Comparison of ENCODE assay signal across 37 mouse cellular contexts in the genomic region with DNA sequence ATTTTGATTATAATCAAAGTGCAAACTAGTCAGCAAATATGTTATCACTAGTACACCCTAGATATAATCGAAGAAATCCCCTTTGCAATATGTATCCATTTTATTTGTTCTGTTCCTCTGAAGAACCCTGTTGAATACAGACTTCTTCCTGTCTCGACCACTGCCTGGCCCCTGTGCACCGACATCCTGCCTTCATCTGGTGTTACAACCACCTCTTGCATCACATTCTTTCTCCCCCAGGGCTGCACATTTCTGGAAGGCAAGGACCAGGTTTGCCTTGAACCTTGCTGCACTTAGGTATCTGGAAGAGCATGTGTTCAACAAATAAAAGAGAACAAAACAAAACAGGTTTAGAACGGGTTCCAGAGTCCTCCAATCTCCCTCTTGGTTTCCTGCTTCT. TPM values are rescaled to one million over a fixed set of nuclear protein-coding genes. Genes with fewer than 3 reads are reported as not detected.
"Had no signal": no experiment of that assay in that cellular context is flagged by ENCODE, and none has a peak within 500 bp of the region (broad histone marks: within the 10 kb centered on the region; RNA-seq: fewer than 3 reads in every experiment).

No protein-coding gene starts in this region.

- H3K4me1 ChIP-seq: liver, embryonic 13.5 days had no signal

- H3K4me2 ChIP-seq: heart, embryonic 11.5 days; heart, embryonic 13.5 days; heart, embryonic 15.5 days; intestine, embryonic 15.5 days; limb, embryonic 12.5 days; liver, embryonic 11.5 days; liver, embryonic 13.5 days had no signal

- H3K36me3 ChIP-seq: heart, embryonic 13.5 days; heart, embryonic 15.5 days; hindbrain, embryonic 10.5 days; hindbrain, embryonic 12.5 days; intestine, embryonic 15.5 days; limb, embryonic 12.5 days; liver, embryonic 13.5 days had no signal

- H3K4me3 ChIP-seq: heart, adult 2 months; heart, embryonic 13.5 days; heart, embryonic 15.5 days; hindbrain, embryonic 10.5 days; hindbrain, embryonic 12.5 days; intestine, embryonic 15.5 days; limb, embryonic 12.5 days; liver, embryonic 13.5 days had no signal

- DNase-seq: gastrocnemius, postnatal 14 days; gastrocnemius, postnatal 36 days; heart, adult 2 months; heart, postnatal 4 days; kidney, adult 18-20 months; kidney, adult 8-10 months; kidney, postnatal 10 days; kidney, postnatal 25 days; kidney, postnatal 4 days; layer of hippocampus, adult 9-11 months; layer of hippocampus, postnatal 36 days; left cerebral cortex, postnatal 4 days; liver; liver, embryonic 13.5 days had no signal

- H3K27me3 ChIP-seq: hindbrain, embryonic 12.5 days; intestine, embryonic 15.5 days; limb, embryonic 12.5 days had no signal

- H3K27ac ChIP-seq: heart, adult 2 months; heart, embryonic 13.5 days; heart, embryonic 15.5 days; hindbrain, embryonic 10.5 days; hindbrain, embryonic 12.5 days; hindbrain, embryonic 14.5 days; intestine, embryonic 15.5 days; limb, embryonic 12.5 days; liver, embryonic 13.5 days had no signal

- H3K9me3 ChIP-seq: heart, embryonic 13.5 days; heart, embryonic 15.5 days; hindbrain, embryonic 10.5 days; hindbrain, embryonic 12.5 days; intestine, embryonic 15.5 days; limb, embryonic 12.5 days; liver, embryonic 13.5 days had no signal

- ATAC-seq: hindbrain, embryonic 16.5 days; inflammation-experienced regulatory T-cells, adult 6 months; intestine, embryonic 15.5 days; intestine, postnatal 0 days had no signal

- H3K9ac ChIP-seq: heart, embryonic 13.5 days; heart, embryonic 15.5 days; hindbrain, embryonic 12.5 days; intestine, embryonic 15.5 days; limb, embryonic 12.5 days; liver, embryonic 13.5 days had no signal

RNA-seq across cellular contexts. Expression of a gene that starts 13.1 kb away (rescaled TPM):
- total RNA-seq: gastrocnemius, adult 18-20 months; gastrocnemius, adult 8-10 months; gastrocnemius, postnatal 14 days; gastrocnemius, postnatal 36 days; heart, adult 2 months; heart, postnatal 25 days; heart, postnatal 4 days; layer of hippocampus, postnatal 14 days; layer of hippocampus, postnatal 36 days; left cerebral cortex, adult 18-20 months; left cerebral cortex, adult 8-10 months; left cerebral cortex, postnatal 10 days; left cerebral cortex, postnatal 25 days; left cerebral cortex, postnatal 4 days had no signal
- polyA plus RNA-seq: heart, adult 2 months; heart, embryonic 11.5 days; heart, embryonic 13.5 days; heart, embryonic 15.5 days; heart, postnatal 0 days; hindbrain, embryonic 10.5 days; intestine, embryonic 15.5 days; intestine, postnatal 0 days; kidney, embryonic 14.5 days; kidney, embryonic 16.5 days; liver, embryonic 13.5 days had no signal

RNA-seq across cellular contexts. Expression of a gene that starts 25.0 kb away (rescaled TPM):
- total RNA-seq: gastrocnemius, adult 8-10 months; gastrocnemius, postnatal 14 days; gastrocnemius, postnatal 36 days; heart, postnatal 4 days; layer of hippocampus, postnatal 14 days; layer of hippocampus, postnatal 36 days; left cerebral cortex, adult 18-20 months; left cerebral cortex, postnatal 10 days; left cerebral cortex, postnatal 25 days; left cerebral cortex, postnatal 4 days had no signal
- polyA plus RNA-seq: heart, embryonic 11.5 days; heart, embryonic 13.5 days; heart, embryonic 15.5 days; heart, postnatal 0 days; hindbrain, embryonic 10.5 days; hindbrain, embryonic 12.5 days; hindbrain, embryonic 14.5 days; hindbrain, embryonic 16.5 days; limb, embryonic 12.5 days; liver, embryonic 11.5 days had no signal

RNA-seq across cellular contexts. Expression of a gene that starts 59.7 kb away (rescaled TPM):
- total RNA-seq: gastrocnemius, adult 18-20 months; gastrocnemius, adult 8-10 months; gastrocnemius, postnatal 14 days; gastrocnemius, postnatal 36 days; heart, adult 2 months; heart, postnatal 25 days; left cerebral cortex, postnatal 4 days had no signal
- polyA plus RNA-seq: heart, adult 2 months; heart, embryonic 11.5 days; hindbrain, embryonic 10.5 days; inflammation-experienced regulatory T-cells, adult 6 months; limb, embryonic 12.5 days; liver, embryonic 11.5 days; liver, embryonic 13.5 days had no signal
